Mouse (Mus musculus) central nervous system, embryonic 18 days (tissue): ENCODE results near the gene Fcrl6. TPM values are rescaled to one million over a fixed set of nuclear protein-coding genes. Genes with fewer than 3 reads are reported as not detected.

ENCODE experiments used
- polyA plus RNA-seq: library from polyadenylated mRNA; depleted of rRNA; stranded (reverse); fragments of >200 nt; gene quantifications from 2 replicates; pipeline ENCODE4 v1.2.3, GENCODE M21; 2012; rRNA removed

The Fcrl6 gene
- 0.05 and 0.13 TPM in 2 replicates for polyA plus RNA-seq

GRCm38 (mm10) chr1:172602326-172602725 lies at the start of gene Fcrl6:
Fcrl6 (minus strand) TSS chr1:172602551.

GRCm38 (mm10) chr1:172632451-172633326 lies 30.3 kb upstream of the Fcrl6 start, which contains the start of gene Dusp23:
Dusp23 (minus strand) TSS chr1:172632962.

DNA sequence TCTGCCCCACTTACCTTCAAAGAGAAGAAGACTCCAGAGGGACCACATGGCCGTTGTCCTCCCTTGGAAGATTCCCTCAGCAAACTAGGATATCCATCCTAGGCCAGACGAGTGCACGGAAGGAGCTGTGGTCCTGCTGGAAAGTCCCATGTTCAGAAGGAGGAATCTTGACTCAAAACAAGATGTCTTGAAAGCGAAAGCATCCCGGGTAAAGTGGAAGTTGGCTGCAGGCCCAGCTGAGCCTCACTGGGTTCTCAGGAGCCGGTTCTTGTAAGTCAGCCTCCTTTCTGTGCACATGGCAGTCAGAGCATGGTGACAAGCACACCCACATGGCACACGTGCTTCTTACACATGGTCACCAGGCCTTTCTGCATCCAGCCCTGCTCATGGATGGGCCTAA lies 12.0 kb downstream of the Fcrl6 start, which contains the start of gene Slamf8:
Slamf8 (minus strand) TSS at position 184 of the 400 bp plus-strand sequence.

GRCm38 (mm10) chr1:172555638-172556037 lies 46.7 kb downstream of the Fcrl6 start, which contains the start of gene Vsig8:
Vsig8 (plus strand) TSS chr1:172555938.

Other genes with a start within 250 kb of the Fcrl6 start
- gene Pigm, start 226.0 kb downstream of the Fcrl6 start, polyA plus RNA-seq = 6.8 and 6.9 TPM in 2 replicates
- 0.22 and 0.28 TPM in 2 replicates for gene Slamf9, start 127.2 kb downstream of the Fcrl6 start, polyA plus RNA-seq
- 96.6 and 120 TPM in 2 replicates for gene Igsf9, start 120.8 kb downstream of the Fcrl6 start, polyA plus RNA-seq
- 40.9 and 43.4 TPM in 2 replicates for gene Tagln2, start 102.5 kb downstream of the Fcrl6 start, polyA plus RNA-seq
- gene Cfap45, start 81.8 kb downstream of the Fcrl6 start, polyA plus RNA-seq = 3.7 and 3.9 TPM in 2 replicates
- gene Vsig8, start 46.6 kb downstream of the Fcrl6 start, polyA plus RNA-seq = 0.98 and 1.2 TPM in 2 replicates
- 0.04 TPM in 1 of 2 replicates, not detected in the other for gene Slamf8, start 12.0 kb downstream of the Fcrl6 start, polyA plus RNA-seq
- 9.6 and 10.0 TPM in 2 replicates for gene Dusp23, start 30.4 kb upstream of the Fcrl6 start, polyA plus RNA-seq
- gene Crp, start 95.5 kb upstream of the Fcrl6 start, polyA plus RNA-seq = 0.04 TPM in 1 of 2 replicates, not detected in the other